Mouse (Mus musculus) kidney, adult 18-20 months (tissue): ENCODE data around the gene Rap1b.

Experiments used
- DNase-seq: peaks from one replicate; pipeline ENCODE4 v3.0.0; 2021

Gene Rap1b

GRCm38 (mm10) chr10:117782056-117782455 lies 63.8 kb downstream of the Rap1b start:
- no peak for DNase-seq

GRCm38 (mm10) chr10:117781021-117781725 lies 64.7 kb downstream of the Rap1b start:
- no peak for DNase-seq

- no peak for DNase-seq
Measured at GRCm38 (mm10) chr10:117780306-117780911, 65.4 kb downstream of the Rap1b start.

- DNase-seq, result no peak
Measured at GRCm38 (mm10) chr10:117779581-117780305, 66.1 kb downstream of the Rap1b start.

GRCm38 (mm10) chr10:117778951-117779350 lies 66.9 kb downstream of the Rap1b start:
- DNase-seq, result no peak

GRCm38 (mm10) chr10:117778328-117778910 lies 67.4 kb downstream of the Rap1b start:
- no peak for DNase-seq

GRCm38 (mm10) chr10:117777501-117778327 lies 68.1 kb downstream of the Rap1b start:
- no peak for DNase-seq

GRCm38 (mm10) chr10:117777103-117777470 lies 68.7 kb downstream of the Rap1b start:
- DNase-seq, result no peak

- DNase-seq, result no peak
Measured at GRCm38 (mm10) chr10:117776281-117777102, 69.3 kb downstream of the Rap1b start.

GRCm38 (mm10) chr10:117775401-117776144 lies 70.3 kb downstream of the Rap1b start:
- DNase-seq, result no peak

GRCm38 (mm10) chr10:117774817-117775120 lies 71.1 kb downstream of the Rap1b start:
- DNase-seq, result no peak

GRCm38 (mm10) chr10:117774011-117774816 lies 71.6 kb downstream of the Rap1b start:
- no peak for DNase-seq

GRCm38 (mm10) chr10:117773106-117773720 lies 72.6 kb downstream of the Rap1b start:
- DNase-seq, result no peak

GRCm38 (mm10) chr10:117772364-117773105 lies 73.3 kb downstream of the Rap1b start:
- DNase-seq, result no peak

GRCm38 (mm10) chr10:117771131-117771510 lies 74.7 kb downstream of the Rap1b start:
- DNase-seq, result no peak

GRCm38 (mm10) chr10:117770286-117771130 lies 75.3 kb downstream of the Rap1b start:
- no peak for DNase-seq

- no peak for DNase-seq
Measured at GRCm38 (mm10) chr10:117769541-117770285, 76.1 kb downstream of the Rap1b start.

GRCm38 (mm10) chr10:117768141-117768440 lies 77.7 kb downstream of the Rap1b start:
- DNase-seq, result no peak
